Comparison of ENCODE assay signal across 11 mouse cellular contexts in genomic region chr15:97721008-97721701, GRCm38 (mm10). TPM values are rescaled to one million over a fixed set of nuclear protein-coding genes. Genes with fewer than 3 reads are reported as not detected.
A peak's percentile ranks its signal among the peaks of the same experiment; 100 is the strongest.
DNase-seq lines count a peak whose midpoint lies in the region; ATAC-seq and TF ChIP-seq lines count a peak whose summit lies in the region.
"Had no signal": no experiment of that assay in that cellular context is flagged by ENCODE, and none has a peak within 500 bp of the region (broad histone marks: within the 10 kb centered on the region; RNA-seq: fewer than 3 reads in every experiment).

No protein-coding gene starts in this region.

- H3K27me3 ChIP-seq in kidney, adult 2 months (replicated peaks; ENCODE audit: control insufficient read depth, insufficient read depth, low read length), result no peaks in the 10 kb centered on the region
- H3K27me3 ChIP-seq in hindbrain, embryonic 13.5 days, result peaks cover 4% of the 10 kb centered on the region; the same call in 1 of the 2 replicates
- H3K27me3 ChIP-seq in forebrain, embryonic 16.5 days (replicated peaks; ENCODE audit: control insufficient read depth, insufficient read depth, low read length), result no peaks in the 10 kb centered on the region
- H3K27me3 ChIP-seq: forebrain, embryonic 15.5 days; hindbrain, embryonic 15.5 days had no signal

- H3K27ac ChIP-seq in kidney, adult 2 months (ENCODE audit: insufficient read depth, low read depth, low read length), result peak overlapping the region; percentile 88
- H3K27ac ChIP-seq in olfactory bulb, adult 2 months (ENCODE audit: insufficient read depth, low read depth, low read length), result peak overlapping the region; percentile 7; the same call in 1 of the 2 replicates
- H3K27ac ChIP-seq in hindbrain, embryonic 13.5 days, result no peak overlapping the region
- no peak overlapping the region for H3K27ac ChIP-seq in forebrain, embryonic 16.5 days (ENCODE audit: low read length)
- H3K27ac ChIP-seq: forebrain, embryonic 15.5 days had no signal

- 40% methylated on average over 15 of the region's 15 CpGs for WGBS in kidney, adult 2 months
- 55% methylated on average over 15 of the region's 15 CpGs for WGBS in olfactory bulb, adult 2 months
- 78% methylated on average over 15 of the region's 15 CpGs for WGBS in hindbrain, embryonic 13.5 days
- WGBS in forebrain, embryonic 16.5 days, result 81% methylated on average over 15 of the region's 15 CpGs

- ATAC-seq in CD4-positive, CD25-positive, alpha-beta regulatory T cell, adult 4 months, result peak; percentile 66
- ATAC-seq in hematopoietic stem cell, adult 5-6 weeks (replicated peaks in 1 of 2; ENCODE audit: insufficient read depth in 1 of 2, low FRiP score in 2 of 2, low TSS enrichment in 1 of 2, low read depth in 1 of 2, poor library complexity in 2 of 2, severe bottlenecking in 2 of 2), result peak; percentile 62 to 82
- no peak for ATAC-seq in hindbrain, embryonic 13.5 days (ENCODE audit: low FRiP score)
- no peak for ATAC-seq in forebrain, embryonic 16.5 days
- ATAC-seq: forebrain, embryonic 15.5 days had no signal

- no peaks in the 10 kb centered on the region for H3K36me3 ChIP-seq in kidney, adult 2 months (ENCODE audit: control insufficient read depth, insufficient read depth, low read length)
- no peaks in the 10 kb centered on the region for H3K36me3 ChIP-seq in hindbrain, embryonic 13.5 days
- H3K36me3 ChIP-seq in forebrain, embryonic 16.5 days (ENCODE audit: control insufficient read depth, insufficient read depth), result no peaks in the 10 kb centered on the region
- H3K36me3 ChIP-seq: forebrain, embryonic 15.5 days; hindbrain, embryonic 15.5 days had no signal

- H3K4me3 ChIP-seq in kidney, adult 2 months (ENCODE audit: insufficient read depth, low read depth, low read length), result no peak overlapping the region
- H3K4me3 ChIP-seq in olfactory bulb, adult 2 months (ENCODE audit: insufficient read depth, low read depth, low read length), result no peak overlapping the region
- no peak overlapping the region for H3K4me3 ChIP-seq in hindbrain, embryonic 13.5 days
- H3K4me3 ChIP-seq in forebrain, embryonic 16.5 days (replicated peaks; ENCODE audit: low read length), result no peak overlapping the region
- H3K4me3 ChIP-seq: forebrain, embryonic 15.5 days; hindbrain, embryonic 15.5 days had no signal

- no peak for TF ChIP-seq POLR2A in kidney, adult 2 months (IDR thresholded peaks at IDR 0.05; ENCODE audit: low read depth, low read length)
- TF ChIP-seq POLR2A in olfactory bulb, adult 2 months (IDR thresholded peaks at IDR 0.05; ENCODE audit: insufficient read depth, low read depth, low read length), result no peak

- no peak overlapping the region; the same call in 1 of the 2 replicates for H3K9ac ChIP-seq in hindbrain, embryonic 13.5 days
- H3K9ac ChIP-seq in forebrain, embryonic 16.5 days (replicated peaks; ENCODE audit: low read depth, low read length), result no peak overlapping the region
- H3K9ac ChIP-seq: forebrain, embryonic 15.5 days; hindbrain, embryonic 15.5 days had no signal

- DNase-seq in kidney, adult 2 months, result peak; percentile 41
- DNase-seq in kidney, adult 8-10 months, result no peak
- no peak for DNase-seq in yolk sac, embryonic 10.5 days (ENCODE audit: low spot score)
- DNase-seq: adrenal gland, postnatal 14 days had no signal

- TF ChIP-seq CTCF in kidney, adult 2 months (conservative IDR thresholded peaks at IDR 0.05; ENCODE audit: insufficient read depth, insufficient read length, low read depth, low read length), result no peak
- no peak for TF ChIP-seq CTCF in olfactory bulb, adult 2 months (IDR thresholded peaks at IDR 0.05; ENCODE audit: insufficient read depth, low read depth, low read length)

- no peak overlapping the region for H3K4me2 ChIP-seq in hindbrain, embryonic 13.5 days
- H3K4me2 ChIP-seq in forebrain, embryonic 16.5 days (ENCODE audit: low read length), result no peak overlapping the region
- H3K4me2 ChIP-seq: forebrain, embryonic 15.5 days; hindbrain, embryonic 15.5 days had no signal

- peaks cover 5% of the 10 kb centered on the region for H3K4me1 ChIP-seq in kidney, adult 2 months (ENCODE audit: control insufficient read depth, insufficient read depth, low read length)
- peaks cover 10% of the 10 kb centered on the region for H3K4me1 ChIP-seq in olfactory bulb, adult 2 months (ENCODE audit: control insufficient read depth, insufficient read depth, low read length)
- H3K4me1 ChIP-seq in hindbrain, embryonic 13.5 days (replicated peaks), result peaks cover 7% of the 10 kb centered on the region; the same call in 1 of the 2 replicates
- H3K4me1 ChIP-seq in forebrain, embryonic 16.5 days (replicated peaks; ENCODE audit: control insufficient read depth, insufficient read depth, low read length), result no peaks in the 10 kb centered on the region
- H3K4me1 ChIP-seq: forebrain, embryonic 15.5 days; hindbrain, embryonic 15.5 days had no signal

- H3K9me3 ChIP-seq in hindbrain, embryonic 13.5 days, result no peaks in the 10 kb centered on the region
- no peaks in the 10 kb centered on the region for H3K9me3 ChIP-seq in forebrain, embryonic 16.5 days (ENCODE audit: control insufficient read depth, low read length)
- H3K9me3 ChIP-seq: forebrain, embryonic 15.5 days; hindbrain, embryonic 15.5 days had no signal

RNA-seq across cellular contexts. Expression of gene Endou, which starts 10.0 kb away (rescaled TPM):
- polyA plus RNA-seq in kidney, adult 2 months (2012; rRNA removed), result 2.4 and 2.9 TPM in 2 replicates
- polyA plus RNA-seq in CD4-positive, CD25-positive, alpha-beta regulatory T cell, adult 4 months (2017; shearing (Covaris generic)), result under 1 TPM in 1 of 2 experiments, not detected in 1; 0.22 TPM
- 1.4 and 3.4 TPM in 2 replicates for total RNA-seq in hematopoietic stem cell, adult 5-6 weeks (2017)
- not detected in 2 replicates for polyA plus RNA-seq in olfactory bulb, adult 2 months (2012; ENCODE audit: insufficient read depth, insufficient read length, low replicate concordance, missing spikeins)
- polyA plus RNA-seq in hindbrain, embryonic 13.5 days (2015; fragmentation: Nextera tagmentation; extraction: Ambion mirVana), result 0.21 and 0.29 TPM in 2 replicates
- 0.18 and 0.42 TPM in 2 replicates for polyA plus RNA-seq in forebrain, embryonic 16.5 days (2015; fragmentation: Nextera tagmentation; extraction: Ambion mirVana)

RNA-seq across cellular contexts. Expression of gene Rpap3, which starts 15.5 kb away (rescaled TPM):
- polyA plus RNA-seq in kidney, adult 2 months (2012; rRNA removed), result 4.9 and 6.9 TPM in 2 replicates
- polyA plus RNA-seq in CD4-positive, CD25-positive, alpha-beta regulatory T cell, adult 4 months (2017; shearing (Covaris generic)), result 10 to 100 TPM; 25.7 to 31.8 TPM
- total RNA-seq in hematopoietic stem cell, adult 5-6 weeks (2017), result 32.9 and 45.8 TPM in 2 replicates
- not detected in 2 replicates for polyA plus RNA-seq in olfactory bulb, adult 2 months (2012; ENCODE audit: insufficient read depth, insufficient read length, low replicate concordance, missing spikeins)
- 35.6 TPM in 2 replicates for polyA plus RNA-seq in hindbrain, embryonic 13.5 days (2015; fragmentation: Nextera tagmentation; extraction: Ambion mirVana)
- 31.7 and 35.5 TPM in 2 replicates for polyA plus RNA-seq in forebrain, embryonic 16.5 days (2015; fragmentation: Nextera tagmentation; extraction: Ambion mirVana)

RNA-seq across cellular contexts. Expression of gene Rapgef3, which starts 46.6 kb away (rescaled TPM):
- polyA plus RNA-seq in kidney, adult 2 months (2012; rRNA removed), result 136 and 184 TPM in 2 replicates
- polyA plus RNA-seq in CD4-positive, CD25-positive, alpha-beta regulatory T cell, adult 4 months (2017; shearing (Covaris generic)), result 1 to 10 TPM in 1 of 2 experiments, under 1 TPM in 1; 0.31 to 1.5 TPM
- 5.5 and 18.2 TPM in 2 replicates for total RNA-seq in hematopoietic stem cell, adult 5-6 weeks (2017)
- not detected in 2 replicates for polyA plus RNA-seq in olfactory bulb, adult 2 months (2012; ENCODE audit: insufficient read depth, insufficient read length, low replicate concordance, missing spikeins)
- polyA plus RNA-seq in hindbrain, embryonic 13.5 days (2015; fragmentation: Nextera tagmentation; extraction: Ambion mirVana), result 10.4 and 10.8 TPM in 2 replicates
- 8.9 and 13.3 TPM in 2 replicates for polyA plus RNA-seq in forebrain, embryonic 16.5 days (2015; fragmentation: Nextera tagmentation; extraction: Ambion mirVana)

RNA-seq across cellular contexts. Expression of gene Slc48a1, which starts 57.2 kb away (rescaled TPM):
- 182 and 203 TPM in 2 replicates for polyA plus RNA-seq in kidney, adult 2 months (2012; rRNA removed)
- polyA plus RNA-seq in CD4-positive, CD25-positive, alpha-beta regulatory T cell, adult 4 months (2017; shearing (Covaris generic)), result 10 to 100 TPM; 33.9 to 37.1 TPM
- total RNA-seq in hematopoietic stem cell, adult 5-6 weeks (2017), result 61.1 and 68.9 TPM in 2 replicates
- not detected in 2 replicates for polyA plus RNA-seq in olfactory bulb, adult 2 months (2012; ENCODE audit: insufficient read depth, insufficient read length, low replicate concordance, missing spikeins)
- 59.8 and 62.9 TPM in 2 replicates for polyA plus RNA-seq in hindbrain, embryonic 13.5 days (2015; fragmentation: Nextera tagmentation; extraction: Ambion mirVana)
- polyA plus RNA-seq in forebrain, embryonic 16.5 days (2015; fragmentation: Nextera tagmentation; extraction: Ambion mirVana), result 72.9 and 78.2 TPM in 2 replicates

Comparison
In these comparisons a context has a peak if more than half of its experiments do, and no peak if none do; other contexts are left out.
1. H3K27ac ChIP-seq: peak in kidney, adult 2 months (single experiment) and olfactory bulb, adult 2 months (single experiment); none in hindbrain, embryonic 13.5 days (single experiment) and forebrain, embryonic 16.5 days (single experiment).
2. ATAC-seq: peak in CD4-positive, CD25-positive, alpha-beta regulatory T cell, adult 4 months (single experiment) and hematopoietic stem cell, adult 5-6 weeks (2 of 2); none in hindbrain, embryonic 13.5 days (single experiment) and forebrain, embryonic 16.5 days (single experiment).
3. RNA of gene Endou, which starts 10.0 kb away (polyA plus RNA-seq): not detected in olfactory bulb, adult 2 months; 2.4 to 2.9 TPM in kidney, adult 2 months, 0.22 TPM in CD4-positive, CD25-positive, alpha-beta regulatory T cell, adult 4 months, 0.21 to 0.29 TPM in hindbrain, embryonic 13.5 days and 0.18 to 0.42 TPM in forebrain, embryonic 16.5 days; every median in the first group is over 10 times any median in the second.